Mouse (Mus musculus) C2C12 (cell line): Measurements from ENCODE around the gene Snrnp70. TPM values are rescaled to one million over a fixed set of nuclear protein-coding genes. Genes with fewer than 3 reads are reported as not detected.

Experiments used
- H3K27me3 ChIP-seq: one replicate; pipeline ENCODE4 v1.6.1; 2011; ENCODE audit not compliant: control insufficient read depth, insufficient read depth, insufficient read length
- H3K36me3 ChIP-seq: one replicate; pipeline ENCODE4 v1.6.1; 2011; ENCODE audit not compliant: control insufficient read depth, insufficient read depth
- H3K4me3 ChIP-seq: one replicate; pipeline ENCODE4 v1.5.1; 2011; ENCODE audit warnings: mild to moderate bottlenecking, control low read depth; ENCODE audit not compliant: poor library complexity, insufficient read depth, severe bottlenecking
- H3K79me2 ChIP-seq: one replicate; pipeline ENCODE4 v1.6.1; 2011; ENCODE audit not compliant: control insufficient read depth, insufficient read depth
- H3K79me3 ChIP-seq: one replicate; pipeline ENCODE4 v1.6.1; 2011; ENCODE audit warnings: low read depth, control low read depth
- H3ac ChIP-seq: one replicate; pipeline ENCODE3; 2011; ENCODE audit warnings: low read depth; ENCODE audit not compliant: control insufficient read depth, insufficient read length
- CEBPB ChIP-seq: IDR thresholded peaks from one replicate; pipeline ENCODE4 v1.6.1; 2011; ENCODE audit warnings: low read depth, mild to moderate bottlenecking, control low read depth, moderate library complexity
- CTCF ChIP-seq: IDR thresholded peaks from one replicate; pipeline ENCODE4 v1.5.1; 2011; ENCODE audit not compliant: control insufficient read depth, insufficient read depth, insufficient read length
- FOSL1 ChIP-seq: IDR thresholded peaks from one replicate; pipeline ENCODE4 v1.8.0; 2011; ENCODE audit warnings: mild to moderate bottlenecking, low read length; ENCODE audit not compliant: poor library complexity, insufficient read depth, severe bottlenecking
- MAX ChIP-seq: IDR thresholded peaks from one replicate; pipeline ENCODE4 v1.6.1; 2011; ENCODE audit warnings: mild to moderate bottlenecking, control low read depth
- MYOD1 ChIP-seq: IDR thresholded peaks from one replicate; pipeline ENCODE4 v1.6.1; 2011; ENCODE audit warnings: low read depth; ENCODE audit not compliant: control insufficient read depth, insufficient read length
- MYOG ChIP-seq: IDR thresholded peaks from one replicate; pipeline ENCODE4 v1.6.1; 2011; ENCODE audit not compliant: control insufficient read depth, insufficient read length; ENCODE audit errors: extremely low read depth
- USF1 ChIP-seq: IDR thresholded peaks from one replicate; pipeline ENCODE4 v1.6.1; 2011; ENCODE audit warnings: low read depth, mild to moderate bottlenecking, control low read depth, moderate library complexity
- polyA plus RNA-seq: library from polyadenylated mRNA; unstranded; fragments of >200 nt; fragmentation: generic; extraction: Trizol; gene quantifications from one replicate; pipeline ENCODE4 v1.2.1, GENCODE M21; 2012; ENCODE audit warnings: missing spikeins

Snrnp70 gene
- polyA plus RNA-seq, 1 experiment: 321 TPM

DNA sequence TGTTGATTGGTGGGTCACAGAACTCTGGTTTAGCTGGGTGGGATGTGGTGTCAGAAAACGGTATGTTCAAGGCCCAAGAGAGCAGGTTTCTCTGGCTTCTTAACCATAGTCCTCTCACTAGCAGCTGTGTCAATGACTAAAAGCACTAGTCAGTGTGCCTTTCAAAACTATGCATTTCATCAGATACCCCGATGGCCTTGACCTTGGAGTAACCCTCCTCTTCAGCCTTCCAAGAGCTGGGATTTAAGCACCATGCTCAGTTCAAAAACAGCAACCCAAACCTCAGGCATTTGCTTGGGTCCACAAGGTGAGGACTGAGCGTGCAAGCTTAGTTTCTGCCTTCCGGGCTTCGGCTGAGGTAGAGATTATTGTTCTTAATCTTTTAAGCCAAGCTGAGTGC is 23.2 kb downstream of the Snrnp70 start:
- Histone ChIP-seq H3K4me3 (no peak overlapping the region), H3K79me3 (no peaks in the 10 kb centered on the region), H3K27me3 (no peaks in the 10 kb centered on the region), H3ac (no peak overlapping the region), H3K79me2 (no peaks in the 10 kb centered on the region), H3K36me3 (peaks cover 35% of the 10 kb centered on the region)
- no peak for TF ChIP-seq CTCF
- no peak for TF ChIP-seq MAX
- TF ChIP-seq CEBPB: no peak
- TF ChIP-seq FOSL1: no peak
- TF ChIP-seq MYOD1: no peak

DNA sequence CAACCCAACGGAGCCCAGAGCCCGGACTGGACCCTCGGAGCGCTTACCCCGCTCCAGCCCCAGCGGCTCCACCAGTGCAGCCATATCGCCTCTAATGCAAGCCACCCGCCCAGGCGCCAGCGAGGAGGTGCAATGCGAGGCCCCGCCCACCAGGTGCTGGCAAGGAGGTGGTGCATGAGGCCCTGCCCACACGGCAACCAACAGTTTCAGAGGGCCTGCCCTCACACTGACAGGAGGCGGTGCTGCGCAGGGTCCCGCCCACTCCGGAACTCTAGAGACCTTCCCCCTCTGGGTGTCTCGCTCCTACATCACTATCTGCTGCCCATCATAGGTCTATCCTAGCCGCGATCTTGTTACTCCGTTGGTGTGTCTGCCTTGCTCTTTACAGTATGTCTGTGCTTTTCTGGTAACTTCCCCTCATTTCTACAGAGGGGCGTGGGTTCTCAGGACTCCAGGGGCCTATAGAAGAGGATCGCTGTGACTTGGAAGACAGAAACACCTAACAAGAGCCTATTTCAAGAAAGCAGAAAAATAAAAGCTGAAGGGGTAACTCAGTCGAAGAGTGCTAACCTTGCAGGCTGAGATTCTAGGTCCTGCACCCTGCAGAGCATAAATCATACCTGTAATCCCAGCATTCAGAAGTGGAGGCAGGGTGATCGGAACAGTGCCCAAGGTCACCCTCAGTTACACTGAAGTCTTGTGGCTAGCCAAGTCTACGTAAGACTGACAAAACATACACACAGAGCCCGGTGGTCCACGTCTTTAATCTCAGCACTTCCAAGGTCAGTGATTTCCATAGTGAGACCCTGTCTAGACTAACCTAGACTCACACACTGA is 24.8 kb downstream of the Snrnp70 start, which contains the start of gene Lin7b:
Gene Lin7b, minus strand, starts transcription at position 109 of the 837 bp plus-strand sequence.
- Histone ChIP-seq H3ac (no peak within 1 kb of the TSS), H3K4me3 (no peak within 1 kb of the TSS), H3K27me3 (no peaks in the 10 kb centered on the region), H3K79me3 (no peaks in the 10 kb centered on the region), H3K36me3 (peaks cover 25% of the 10 kb centered on the region), H3K79me2 (no peaks in the 10 kb centered on the region)
- TF ChIP-seq MYOD1: no peak
- no peak for TF ChIP-seq MYOG
- TF ChIP-seq CEBPB: no peak
- no peak for TF ChIP-seq FOSL1
- no peak for TF ChIP-seq USF1
- no peak for TF ChIP-seq CTCF
- no peak for TF ChIP-seq MAX

GRCm38 (mm10) chr7:45369836-45370474 is 25.6 kb downstream of the Snrnp70 start:
- H3K4me3 ChIP-seq: no peak overlapping the region
- no peak overlapping the region for H3ac ChIP-seq
- no peak for TF ChIP-seq FOSL1
- TF ChIP-seq CTCF: no peak
- TF ChIP-seq MYOD1: no peak
- TF ChIP-seq MAX: no peak
- TF ChIP-seq MYOG: no peak
- TF ChIP-seq USF1: no peak
- no peak for TF ChIP-seq CEBPB
- H3K79me3 ChIP-seq: no peaks in the 10 kb centered on the region
- peaks cover 24% of the 10 kb centered on the region for H3K36me3 ChIP-seq
- H3K79me2 ChIP-seq: no peaks in the 10 kb centered on the region
- no peaks in the 10 kb centered on the region for H3K27me3 ChIP-seq

DNA sequence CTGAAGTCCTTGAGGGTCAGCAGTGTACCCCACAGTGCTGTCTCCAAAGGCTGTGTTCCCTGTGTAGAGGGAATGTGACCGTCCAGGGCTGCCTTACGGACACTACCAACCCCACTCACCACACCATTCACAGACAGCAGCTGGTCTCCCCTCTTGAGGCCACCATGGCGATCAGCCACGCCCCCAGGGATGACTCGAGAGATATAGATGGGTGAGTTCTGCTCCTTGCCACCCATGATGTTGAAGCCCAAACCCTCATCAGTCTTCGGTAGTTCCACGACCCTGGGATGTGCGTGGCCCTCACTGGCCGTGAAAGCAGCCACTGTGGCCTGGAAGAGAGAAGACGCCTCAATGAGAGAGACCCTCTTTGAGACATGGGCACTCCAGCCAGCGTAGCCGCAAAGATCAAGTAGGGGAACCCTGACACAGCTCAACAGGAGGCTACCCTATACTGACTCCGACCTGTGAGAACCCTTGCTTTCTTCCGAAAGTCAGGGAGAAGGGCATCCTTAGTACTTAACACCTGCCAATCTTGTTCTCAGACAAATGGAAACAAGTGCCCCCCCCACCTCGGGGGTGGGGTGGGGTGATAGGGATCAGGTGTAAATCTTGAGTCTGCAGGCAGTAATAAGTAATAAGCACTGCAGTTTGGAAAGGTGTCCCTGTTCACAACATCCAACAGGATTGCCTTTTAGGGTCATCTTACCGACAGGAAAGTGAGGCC is 26.4 kb downstream of the Snrnp70 start:
- Histone ChIP-seq H3K27me3 (no peaks in the 10 kb centered on the region), H3K4me3 (no peak overlapping the region), H3K36me3 (peaks cover 19% of the 10 kb centered on the region), H3K79me2 (no peaks in the 10 kb centered on the region), H3K79me3 (no peaks in the 10 kb centered on the region), H3ac (no peak overlapping the region)
- TF ChIP-seq MAX (no peak), CEBPB (no peak), MYOD1 (no peak), USF1 (no peak), CTCF (no peak), FOSL1 (no peak), MYOG (no peak)

DNA sequence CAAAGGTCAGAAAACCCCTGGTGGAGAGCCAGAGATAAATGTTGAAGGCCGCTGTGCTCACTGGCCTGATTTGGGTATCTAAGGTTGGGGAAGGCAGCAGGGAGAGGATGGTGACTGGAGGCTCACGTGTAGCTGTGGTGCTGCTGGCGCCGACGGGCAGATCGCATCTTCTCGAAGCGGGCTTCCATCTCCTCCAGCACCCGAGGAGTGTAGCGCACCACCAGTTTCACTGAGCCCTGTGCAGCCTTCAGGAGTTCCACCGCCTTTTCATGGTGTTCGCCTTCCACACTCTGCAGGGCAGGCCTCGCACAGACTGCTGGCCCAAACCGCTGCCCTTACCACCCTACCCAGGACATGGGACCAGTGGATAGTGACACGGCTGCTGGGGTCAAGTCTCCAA is 27.4 kb downstream of the Snrnp70 start:
- Histone ChIP-seq H3ac (no peak overlapping the region), H3K79me3 (no peaks in the 10 kb centered on the region), H3K4me3 (no peak overlapping the region), H3K79me2 (no peaks in the 10 kb centered on the region), H3K27me3 (no peaks in the 10 kb centered on the region), H3K36me3 (peaks cover 12% of the 10 kb centered on the region)
- TF ChIP-seq CEBPB (no peak), USF1 (no peak), CTCF (no peak), MAX (no peak), MYOG (no peak), FOSL1 (no peak), MYOD1 (no peak)
